Mouse (Mus musculus) kidney, postnatal 14 days (tissue): ENCODE measurements around the gene Tmem274.

ENCODE experiments used
- DNase-seq: peaks from one replicate; pipeline ENCODE4 v3.0.0; 2022; ENCODE audit warnings: mixed read lengths

Gene Tmem274

DNA sequence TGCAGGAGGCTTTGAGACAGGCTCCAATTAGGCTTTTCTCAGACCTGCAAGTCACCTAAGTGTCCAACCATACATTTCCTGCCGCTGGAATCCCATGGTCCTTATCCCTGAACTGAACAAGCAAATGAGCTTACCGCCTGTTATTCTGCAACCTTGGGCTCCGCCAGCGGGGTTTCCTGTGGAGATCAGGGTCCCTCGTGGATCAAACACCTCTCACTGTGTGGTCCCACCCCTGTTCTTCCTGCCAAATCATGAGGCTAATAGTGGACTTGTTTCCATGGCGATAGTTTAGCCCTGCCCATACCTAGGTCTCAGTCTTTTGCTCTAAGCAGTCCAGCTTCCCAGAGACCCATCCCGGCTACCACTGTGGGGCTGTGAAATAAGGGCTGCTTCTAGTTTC lies 49.2 kb downstream of the Tmem274 start:
- peak; percentile 45 for DNase-seq

- peak; percentile 35 for DNase-seq
These were observed 50.6 kb downstream of the Tmem274 start for GRCm38 (mm10) chr4:149527621-149528354.

GRCm38 (mm10) chr4:149529691-149530090 lies 52.5 kb downstream of the Tmem274 start:
- no peak for DNase-seq
